Mouse (Mus musculus) kidney, embryonic 16.5 days (tissue): ENCODE measurements around the gene Gm17359. TPM values are rescaled to one million over a fixed set of nuclear protein-coding genes. Genes with fewer than 3 reads are reported as not detected.

Experiments
- ATAC-seq: fragments of 200-750 bp; cut with Nextera tagmentation; 2 replicates; pipeline ENCODE4 v1.8.0; 2017; ENCODE audit warnings: moderate TSS enrichment; ENCODE audit not compliant: low FRiP score, low TSS enrichment
- H3K27ac ChIP-seq: fragments of 300-500 bp; sonication (generic); 2 replicates; pipeline ENCODE4 v1.5.1; 2014; ENCODE audit warnings: low read length
- H3K27me3 ChIP-seq: fragments of 300-500 bp; sonication (generic); 2 replicates; pipeline ENCODE4 v1.6.1; 2014; ENCODE audit warnings: low read length, control low read depth, mixed read lengths; ENCODE audit not compliant: insufficient read depth
- H3K36me3 ChIP-seq: fragments of 300-500 bp; sonication (generic); 2 replicates; pipeline ENCODE4 v1.6.1; 2014; ENCODE audit warnings: low read length, control low read depth, mixed read lengths; ENCODE audit not compliant: insufficient read depth
- H3K4me1 ChIP-seq: fragments of 300-500 bp; sonication (generic); 2 replicates; pipeline ENCODE4 v1.6.1; 2014; ENCODE audit warnings: low read length, control low read depth, mixed read lengths; ENCODE audit not compliant: insufficient read depth
- H3K4me2 ChIP-seq: fragments of 300-500 bp; sonication (generic); replicated peaks from 2 replicates; pipeline ENCODE4 v1.6.1; 2014; ENCODE audit warnings: low read depth, low read length
- H3K4me3 ChIP-seq: fragments of 300-500 bp; sonication (generic); 2 replicates; pipeline ENCODE4 v1.5.1; 2014; ENCODE audit warnings: mild to moderate bottlenecking, low read length
- H3K9ac ChIP-seq: fragments of 300-500 bp; sonication (generic); replicated peaks from 2 replicates; pipeline ENCODE4 v1.6.1; 2014; ENCODE audit warnings: low read length
- H3K9me3 ChIP-seq: fragments of 300-500 bp; sonication (generic); 2 replicates; pipeline ENCODE4 v1.6.1; 2016; ENCODE audit warnings: low read length, control low read depth
- WGBS: fragments of 180-500 bp; shearing (Covaris S2); extraction: QIAGEN DNeasy Blood & Tissue Kit; methylation state at CpG from one replicate; pipeline ENCODE4 v1.1.7; 2014; 5-methylcytosine and 5-hydroxymethylcytosine counted together
- polyA plus RNA-seq: library from polyadenylated mRNA; unstranded; fragments of >200 nt; fragmentation: Nextera tagmentation; extraction: Ambion mirVana; gene quantifications from 2 replicates; pipeline ENCODE4 v1.2.1, GENCODE M21; 2015

The Gm17359 gene
- polyA plus RNA-seq, 1 experiment from 2014 or later = not detected

DNA sequence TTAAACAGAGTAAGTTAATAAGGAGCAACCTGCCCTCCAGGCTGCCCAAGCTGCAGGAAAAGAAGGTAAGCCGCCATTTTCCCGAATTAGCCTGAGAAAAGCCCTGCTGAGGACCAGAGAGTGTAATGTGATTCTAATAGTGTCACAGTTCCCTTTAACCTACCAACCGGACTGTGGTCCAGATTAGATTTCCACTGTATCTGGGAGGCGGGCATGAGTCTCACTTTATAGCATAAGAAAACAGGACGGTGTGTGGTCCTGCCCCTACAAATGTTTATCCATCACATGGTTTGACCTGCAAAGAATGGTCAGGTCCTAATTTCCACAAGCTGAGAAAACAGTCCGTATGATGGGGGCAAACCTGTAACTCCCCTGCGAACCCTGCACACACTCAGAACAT is 112.9 kb downstream of the Gm17359 start:
- no peak overlapping the region for H3K4me2 ChIP-seq
- peaks cover 6% of the 10 kb centered on the region; the same call in 1 of the 2 replicates for H3K4me1 ChIP-seq
- 26% methylated on average over 7 of the region's 7 CpGs for WGBS
- no peak overlapping the region for H3K4me3 ChIP-seq
- H3K27me3 ChIP-seq = no peaks in the 10 kb centered on the region
- 0 out of 2 replicates have a peak, but pooled peaks have one; percentile 15 for ATAC-seq
- no peaks in the 10 kb centered on the region for H3K36me3 ChIP-seq
- no peak overlapping the region for H3K9ac ChIP-seq
- H3K9me3 ChIP-seq = no peaks in the 10 kb centered on the region
- no peak overlapping the region for H3K27ac ChIP-seq

DNA sequence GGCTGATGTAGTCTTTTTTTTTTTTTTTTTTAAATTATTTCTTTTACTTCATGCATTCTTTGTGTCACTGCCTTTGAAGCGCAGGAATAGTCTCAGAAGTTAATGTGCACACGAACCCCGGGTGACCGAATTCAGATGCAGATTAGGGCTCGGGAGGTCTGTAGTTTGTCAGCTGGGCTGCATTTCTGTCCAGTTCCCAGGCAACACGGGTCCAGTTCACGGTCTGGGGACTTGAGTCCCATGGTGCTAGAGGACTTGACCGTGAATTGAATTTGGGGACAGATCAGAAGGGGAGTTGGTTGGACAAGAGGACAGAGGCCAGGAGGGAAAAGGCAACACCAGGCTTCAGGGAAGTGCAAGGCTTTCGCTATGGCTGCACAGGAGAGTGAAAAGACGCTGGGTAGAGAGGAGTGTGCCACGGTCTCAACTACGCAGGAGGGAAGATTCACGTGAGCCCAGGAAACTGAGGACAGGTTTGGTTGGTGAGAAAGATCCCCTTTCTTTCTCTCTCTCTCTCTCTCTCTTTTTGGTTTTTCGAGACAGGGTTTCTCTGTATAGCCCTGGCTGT is 116.3 kb downstream of the Gm17359 start:
- Histone ChIP-seq H3K4me2 (no peak overlapping the region), H3K36me3 (peaks cover 4% of the 10 kb centered on the region; the same call in 1 of the 2 replicates), H3K27ac (no peak overlapping the region), H3K27me3 (no peaks in the 10 kb centered on the region), H3K9ac (no peak overlapping the region), H3K4me3 (no peak overlapping the region), H3K4me1 (peaks cover 6% of the 10 kb centered on the region; the same call in 1 of the 2 replicates), H3K9me3 (no peaks in the 10 kb centered on the region)
- no peak for ATAC-seq
- WGBS = 81% methylated on average over 13 of the region's 14 CpGs

DNA sequence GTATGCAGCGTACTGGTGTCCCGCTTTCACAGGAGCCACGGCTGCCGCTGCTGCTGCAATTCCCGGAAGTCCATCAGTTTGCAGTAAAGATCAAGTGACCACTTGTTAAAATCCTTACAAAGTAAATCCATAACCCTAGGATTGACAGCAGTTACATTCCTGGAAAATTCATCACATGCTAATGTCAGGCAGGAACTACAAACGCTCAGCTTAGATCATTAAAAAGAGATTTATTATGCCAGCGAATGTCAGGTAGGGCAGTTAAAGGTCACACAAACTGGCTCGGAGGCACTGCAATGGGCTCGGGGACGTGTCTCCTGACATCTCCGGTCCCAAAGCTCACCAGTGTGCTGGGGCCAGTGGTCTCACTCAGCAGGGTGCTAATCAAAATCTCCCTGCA is 119.3 kb downstream of the Gm17359 start:
- Histone ChIP-seq H3K27ac (no peak overlapping the region), H3K4me3 (no peak overlapping the region), H3K4me2 (no peak overlapping the region), H3K9me3 (no peaks in the 10 kb centered on the region), H3K36me3 (peaks cover 13% of the 10 kb centered on the region), H3K4me1 (no peaks in the 10 kb centered on the region), H3K27me3 (no peaks in the 10 kb centered on the region), H3K9ac (no peak overlapping the region)
- no peak for ATAC-seq
- WGBS = 26% methylated on average over 11 of the region's 11 CpGs

DNA sequence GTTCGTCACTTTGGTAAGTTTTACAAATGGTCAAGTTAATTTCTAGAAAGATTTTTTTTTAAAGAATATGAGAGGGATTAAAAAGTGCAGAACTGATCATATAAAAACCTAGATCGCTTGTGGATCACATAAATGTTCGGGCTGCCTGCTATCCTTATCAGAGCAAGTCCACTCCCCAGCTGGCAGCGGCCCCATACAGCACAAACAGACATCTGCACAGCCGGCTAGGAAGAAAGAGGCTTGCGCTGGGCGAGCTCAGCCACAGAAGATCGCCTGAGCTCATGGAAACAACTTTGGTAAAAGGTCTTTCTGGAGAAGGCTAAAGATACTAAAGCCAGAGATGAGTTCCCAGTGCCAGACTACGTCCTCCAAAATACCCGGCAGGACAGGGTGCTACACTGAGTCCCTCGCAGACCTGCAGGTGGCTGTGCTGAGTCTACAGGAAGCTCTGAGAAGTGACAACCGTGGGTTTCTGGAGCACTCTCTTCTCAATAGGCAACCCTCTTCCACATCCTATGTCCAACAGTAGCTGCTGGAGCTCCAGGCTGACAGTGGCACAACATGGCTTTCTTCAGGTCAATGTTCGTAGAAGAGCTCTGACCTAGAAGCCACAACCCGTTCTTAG is 122.3 kb downstream of the Gm17359 start:
- no peaks in the 10 kb centered on the region for H3K9me3 ChIP-seq
- no peak overlapping the region for H3K27ac ChIP-seq
- no peak for ATAC-seq
- no peak overlapping the region for H3K9ac ChIP-seq
- no peaks in the 10 kb centered on the region for H3K27me3 ChIP-seq
- H3K4me1 ChIP-seq = no peaks in the 10 kb centered on the region
- H3K4me2 ChIP-seq = no peak overlapping the region
- no peak overlapping the region for H3K4me3 ChIP-seq
- peaks cover 26% of the 10 kb centered on the region for H3K36me3 ChIP-seq
- WGBS = 91% methylated on average over 14 of the region's 14 CpGs

DNA sequence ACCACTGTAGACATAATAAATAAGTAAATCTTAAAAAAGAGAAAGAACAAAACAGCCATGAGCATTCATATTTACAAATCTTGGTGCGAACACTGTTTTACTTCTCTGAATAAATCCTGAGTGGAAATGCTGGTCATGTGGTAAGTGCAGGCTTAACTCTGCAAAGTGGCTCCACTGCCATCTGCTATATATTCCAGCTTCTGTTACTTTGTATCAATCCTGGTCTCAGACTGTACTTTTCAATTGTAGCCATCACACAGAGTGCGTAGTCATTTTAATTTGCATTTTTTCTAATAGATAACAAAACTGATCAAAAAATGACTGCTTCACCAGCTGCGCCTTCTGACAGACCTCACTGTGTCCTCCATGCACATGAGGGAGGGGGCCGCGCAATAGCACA is 133.0 kb downstream of the Gm17359 start:
- Histone ChIP-seq H3K4me2 (no peak overlapping the region), H3K27me3 (no peaks in the 10 kb centered on the region), H3K36me3 (peaks cover 15% of the 10 kb centered on the region), H3K27ac (no peak overlapping the region), H3K4me1 (no peaks in the 10 kb centered on the region), H3K9ac (no peak overlapping the region), H3K4me3 (no peak overlapping the region), H3K9me3 (no peaks in the 10 kb centered on the region; the same call in 1 of the 2 replicates)
- ATAC-seq = no peak
- 97% methylated on average over 5 of the region's 5 CpGs for WGBS

DNA sequence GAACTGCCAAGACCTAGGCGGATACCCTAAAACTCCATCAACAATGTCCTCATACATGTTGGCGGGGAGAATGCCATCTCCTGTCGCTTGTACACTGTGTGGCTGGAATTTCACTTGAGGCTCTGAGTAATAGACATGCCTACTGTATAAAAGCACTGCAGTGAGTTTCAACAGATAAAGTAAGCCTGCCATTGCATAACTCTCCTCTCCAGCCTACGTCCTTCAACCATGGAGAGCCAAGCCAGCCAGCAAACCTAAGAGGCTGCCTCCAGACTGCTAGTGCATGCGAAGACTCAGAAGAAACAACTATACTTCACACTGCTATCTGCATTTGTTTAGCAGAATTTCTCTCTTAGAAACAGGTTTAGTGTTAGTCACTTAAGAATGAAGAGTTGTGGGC is 135.9 kb downstream of the Gm17359 start:
- Histone ChIP-seq H3K27ac (no peak overlapping the region), H3K4me3 (no peak overlapping the region), H3K4me2 (no peak overlapping the region), H3K27me3 (no peaks in the 10 kb centered on the region), H3K4me1 (no peaks in the 10 kb centered on the region), H3K9me3 (no peaks in the 10 kb centered on the region; the same call in 1 of the 2 replicates), H3K36me3 (peaks cover 9% of the 10 kb centered on the region), H3K9ac (no peak overlapping the region)
- WGBS = 95% methylated on average over 5 of the region's 5 CpGs
- no peak for ATAC-seq

DNA sequence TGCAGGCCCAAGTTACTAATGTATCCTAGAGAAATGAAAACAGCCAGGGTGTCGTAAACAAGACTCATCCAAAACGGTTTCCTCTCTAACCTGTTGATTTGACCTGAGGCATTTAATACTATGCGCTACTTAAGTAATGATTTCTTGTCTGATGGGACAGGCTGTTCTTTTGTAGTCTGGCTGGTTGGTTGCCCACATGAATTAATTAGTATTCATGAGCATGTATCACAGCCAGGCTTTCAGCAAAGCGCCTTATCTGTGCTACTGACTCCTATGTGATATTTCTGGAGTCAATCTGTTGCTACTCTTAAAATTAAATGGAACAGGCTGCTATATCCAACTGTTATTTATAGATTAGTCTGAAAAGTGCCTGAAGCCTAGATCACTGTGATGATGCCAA is 138.4 kb downstream of the Gm17359 start:
- no peaks in the 10 kb centered on the region for H3K4me1 ChIP-seq
- no peak for ATAC-seq

DNA sequence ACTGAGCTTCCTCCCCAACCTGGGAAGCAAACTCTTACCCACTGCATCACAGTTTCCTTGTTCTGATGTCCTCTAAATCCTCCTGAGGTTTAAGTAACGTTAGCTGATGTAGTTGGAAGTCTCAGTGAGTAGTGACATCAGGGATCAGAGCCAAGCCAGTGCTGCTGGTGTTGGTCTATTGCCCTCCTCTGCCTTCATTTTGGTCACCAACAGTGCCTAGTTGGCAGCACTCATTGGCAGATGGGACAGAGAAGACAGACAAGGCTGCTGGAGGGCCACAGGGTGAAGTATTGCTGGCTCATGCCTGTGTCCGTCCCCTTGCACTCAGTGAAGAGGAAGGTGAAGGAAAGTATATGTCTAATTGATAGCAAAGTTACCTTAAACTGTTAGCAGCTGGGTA is 139.5 kb downstream of the Gm17359 start:
- Histone ChIP-seq H3K27me3 (no peaks in the 10 kb centered on the region), H3K4me2 (no peak overlapping the region), H3K9me3 (no peaks in the 10 kb centered on the region), H3K36me3 (peaks cover 14% of the 10 kb centered on the region; the same call in 1 of the 2 replicates), H3K4me3 (no peak overlapping the region), H3K4me1 (no peaks in the 10 kb centered on the region), H3K9ac (no peak overlapping the region), H3K27ac (no peak overlapping the region)
- ATAC-seq = no peak
- WGBS = 89% methylated on average over 2 of the region's 2 CpGs

More for the DNA sequence above, 138.4 kb downstream of the Gm17359 start:
- H3K27ac ChIP-seq = no peak overlapping the region
- H3K36me3 ChIP-seq = peaks cover 14% of the 10 kb centered on the region; the same call in 1 of the 2 replicates
- no peak overlapping the region for H3K9ac ChIP-seq
- WGBS = 62% methylated on average over 4 of the region's 4 CpGs
- H3K4me3 ChIP-seq = no peak overlapping the region
- no peak overlapping the region for H3K4me2 ChIP-seq
- no peaks in the 10 kb centered on the region for H3K9me3 ChIP-seq
- H3K27me3 ChIP-seq = no peaks in the 10 kb centered on the region

DNA sequence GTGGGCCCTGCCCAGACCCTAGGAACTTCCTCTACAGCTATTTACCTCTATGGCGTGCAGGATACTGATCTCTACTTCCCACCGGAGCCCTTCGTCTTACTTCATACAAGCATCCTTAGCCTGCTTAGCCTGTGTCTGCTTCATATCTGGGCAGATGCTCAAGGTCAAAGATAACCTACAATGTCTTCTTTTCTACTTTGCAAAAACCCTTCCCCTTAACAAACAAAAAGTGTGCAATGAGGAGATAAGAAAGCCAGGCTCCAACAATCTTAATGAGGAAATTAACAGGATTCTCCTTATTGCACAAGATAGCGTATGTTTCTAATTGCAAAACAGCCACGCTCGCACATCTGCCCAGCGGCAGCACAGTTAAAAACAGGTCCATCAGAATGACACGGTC is 141.9 kb downstream of the Gm17359 start:
- Histone ChIP-seq H3K4me3 (no peak overlapping the region), H3K27me3 (no peaks in the 10 kb centered on the region), H3K4me2 (no peak overlapping the region), H3K27ac (no peak overlapping the region), H3K9me3 (peaks cover 2% of the 10 kb centered on the region; the same call in 1 of the 2 replicates), H3K9ac (no peak overlapping the region), H3K4me1 (no peaks in the 10 kb centered on the region), H3K36me3 (peaks cover 24% of the 10 kb centered on the region; the same call in 1 of the 2 replicates)
- ATAC-seq = no peak
- 87% methylated on average over 8 of the region's 8 CpGs for WGBS

DNA sequence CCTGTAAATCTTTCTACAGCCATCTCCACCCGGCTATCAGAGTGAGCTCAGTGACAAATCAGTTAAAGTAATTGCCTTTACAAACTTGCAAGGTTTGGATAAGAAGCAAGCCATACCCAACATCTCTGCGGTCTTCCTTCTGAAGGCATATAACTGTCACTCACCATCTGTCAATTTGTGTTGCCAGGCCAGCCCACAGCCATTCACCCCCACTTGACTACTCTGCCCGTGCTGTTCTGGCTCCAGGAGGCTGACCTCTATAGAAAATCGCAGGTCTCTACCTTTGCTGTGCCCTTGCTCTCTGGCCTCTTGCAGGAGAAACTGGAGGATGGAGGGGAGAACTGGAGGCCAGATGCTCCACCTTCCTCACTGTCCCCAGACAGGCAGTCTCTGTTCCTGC is 142.4 kb downstream of the Gm17359 start:
- 65% methylated on average over 4 of the region's 4 CpGs for WGBS

More for the DNA sequence above, 142.4 kb downstream of the Gm17359 start:
- Histone ChIP-seq H3K4me1 (no peaks in the 10 kb centered on the region), H3K27me3 (no peaks in the 10 kb centered on the region), H3K9ac (no peak overlapping the region), H3K4me2 (no peak overlapping the region), H3K27ac (no peak overlapping the region), H3K9me3 (peaks cover 5% of the 10 kb centered on the region; the same call in 1 of the 2 replicates), H3K4me3 (no peak overlapping the region), H3K36me3 (peaks cover 25% of the 10 kb centered on the region)
- ATAC-seq = no peak
